Mouse (Mus musculus) stomach, postnatal 0 days (tissue): ENCODE measurements around the gene Mgmt.

Source experiments
- CTCF ChIP-seq: IDR thresholded peaks from 2 replicates; pipeline ENCODE4 v1.5.1; 2016; ENCODE audit warnings: antibody characterized with exemption, low read depth, mild to moderate bottlenecking, moderate library complexity
- EP300 ChIP-seq: optimal IDR thresholded peaks from 2 replicates; pipeline ENCODE3; 2016; ENCODE audit warnings: antibody characterized with exemption

GRCm38 (mm10) chr7:137066211-137066610 lies 171.8 kb downstream of the Mgmt start:
- TF ChIP-seq CTCF = no peak
- no peak for TF ChIP-seq EP300
